Mouse (Mus musculus): ENCODE measurements around the gene Rilp. TPM values are rescaled to one million over a fixed set of nuclear protein-coding genes. Genes with fewer than 3 reads are reported as not detected.
A peak's percentile ranks its signal among the peaks of the same experiment; 100 is the strongest.

Rilp gene
- 0.41 TPM in 1 of 2 replicates, not detected in the other for total RNA-seq (2017)

- ATAC-seq (replicated peaks; ENCODE audit: low read depth, poor library complexity, severe bottlenecking), result peak; percentile 45
These were observed at the start of gene Rilp for GRCm38 (mm10) chr11:75509741-75510626. Rilp (plus strand) TSS chr11:75510094.

GRCm38 (mm10) chr11:75460103-75460843 is 49.6 kb upstream of the Rilp start:
- ATAC-seq (replicated peaks; ENCODE audit: low read depth, poor library complexity, severe bottlenecking), result peak; percentile 51

GRCm38 (mm10) chr11:75460844-75461742 is 48.8 kb upstream of the Rilp start, which contains the start of gene Tlcd2:
Tlcd2 (plus strand) TSS chr11:75461715.
- ATAC-seq (replicated peaks; ENCODE audit: low read depth, poor library complexity, severe bottlenecking), result peak; percentile 77

- ATAC-seq (replicated peaks; ENCODE audit: low read depth, poor library complexity, severe bottlenecking), result no peak
These were observed 48.1 kb upstream of the Rilp start for GRCm38 (mm10) chr11:75461743-75462252.

GRCm38 (mm10) chr11:75462253-75462783 is 47.6 kb upstream of the Rilp start:
- ATAC-seq (replicated peaks; ENCODE audit: low read depth, poor library complexity, severe bottlenecking), result no peak

- no peak for ATAC-seq (replicated peaks; ENCODE audit: low read depth, poor library complexity, severe bottlenecking)
These were observed 47.0 kb upstream of the Rilp start for GRCm38 (mm10) chr11:75462865-75463336.

- ATAC-seq (replicated peaks; ENCODE audit: low read depth, poor library complexity, severe bottlenecking), result no peak
These were observed 46.3 kb upstream of the Rilp start for GRCm38 (mm10) chr11:75463624-75464023.

GRCm38 (mm10) chr11:75464417-75464816 is 45.5 kb upstream of the Rilp start:
- ATAC-seq (replicated peaks; ENCODE audit: low read depth, poor library complexity, severe bottlenecking), result no peak

GRCm38 (mm10) chr11:75465051-75465450 is 44.8 kb upstream of the Rilp start:
- no peak for ATAC-seq (replicated peaks; ENCODE audit: low read depth, poor library complexity, severe bottlenecking)

- ATAC-seq (replicated peaks; ENCODE audit: low read depth, poor library complexity, severe bottlenecking), result no peak
These were observed 43.0 kb upstream of the Rilp start for GRCm38 (mm10) chr11:75466731-75467505.

- ATAC-seq (replicated peaks; ENCODE audit: low read depth, poor library complexity, severe bottlenecking), result peak; percentile 73
These were observed 42.2 kb upstream of the Rilp start for GRCm38 (mm10) chr11:75467512-75468215.

- no peak for ATAC-seq (replicated peaks; ENCODE audit: low read depth, poor library complexity, severe bottlenecking)
These were observed 41.5 kb upstream of the Rilp start for GRCm38 (mm10) chr11:75468410-75468809.

- ATAC-seq (replicated peaks; ENCODE audit: low read depth, poor library complexity, severe bottlenecking), result no peak
These were observed 40.6 kb upstream of the Rilp start for GRCm38 (mm10) chr11:75469261-75469660.

GRCm38 (mm10) chr11:75470675-75471074 is 39.2 kb upstream of the Rilp start:
- ATAC-seq (replicated peaks; ENCODE audit: low read depth, poor library complexity, severe bottlenecking), result no peak

GRCm38 (mm10) chr11:75472469-75473081 is 37.3 kb upstream of the Rilp start:
- ATAC-seq (replicated peaks; ENCODE audit: low read depth, poor library complexity, severe bottlenecking), result 0 out of 2 replicates have a peak, but pooled peaks have one; percentile 4

- no peak for ATAC-seq (replicated peaks; ENCODE audit: low read depth, poor library complexity, severe bottlenecking)
These were observed 36.5 kb upstream of the Rilp start for GRCm38 (mm10) chr11:75473376-75473775.

- ATAC-seq (replicated peaks; ENCODE audit: low read depth, poor library complexity, severe bottlenecking), result no peak
These were observed 23.7 kb upstream of the Rilp start for GRCm38 (mm10) chr11:75486192-75486591.
